Mouse (Mus musculus) kidney, adult 2 months (tissue): Measurements from ENCODE around the gene Myoc.
"Not testable (repeated sequence)": the region's sequence is repeated elsewhere in the genome, so short reads cannot be mapped to it uniquely, and the experiment has no call there.

ENCODE experiments used
- CTCF ChIP-seq: fragments of 200-500 bp; conservative IDR thresholded peaks from 2 replicates; pipeline ENCODE4 v1.5.1; 2011; ENCODE audit warnings: low read depth, mild to moderate bottlenecking, control low read depth, low read length, moderate library complexity, mixed read lengths; ENCODE audit not compliant: insufficient read depth, insufficient read length
- POLR2A ChIP-seq: fragments of 200-500 bp; IDR thresholded peaks from one replicate; pipeline ENCODE4 v1.6.1; 2011; ENCODE audit warnings: low read depth, low read length, control low read depth

DNA sequence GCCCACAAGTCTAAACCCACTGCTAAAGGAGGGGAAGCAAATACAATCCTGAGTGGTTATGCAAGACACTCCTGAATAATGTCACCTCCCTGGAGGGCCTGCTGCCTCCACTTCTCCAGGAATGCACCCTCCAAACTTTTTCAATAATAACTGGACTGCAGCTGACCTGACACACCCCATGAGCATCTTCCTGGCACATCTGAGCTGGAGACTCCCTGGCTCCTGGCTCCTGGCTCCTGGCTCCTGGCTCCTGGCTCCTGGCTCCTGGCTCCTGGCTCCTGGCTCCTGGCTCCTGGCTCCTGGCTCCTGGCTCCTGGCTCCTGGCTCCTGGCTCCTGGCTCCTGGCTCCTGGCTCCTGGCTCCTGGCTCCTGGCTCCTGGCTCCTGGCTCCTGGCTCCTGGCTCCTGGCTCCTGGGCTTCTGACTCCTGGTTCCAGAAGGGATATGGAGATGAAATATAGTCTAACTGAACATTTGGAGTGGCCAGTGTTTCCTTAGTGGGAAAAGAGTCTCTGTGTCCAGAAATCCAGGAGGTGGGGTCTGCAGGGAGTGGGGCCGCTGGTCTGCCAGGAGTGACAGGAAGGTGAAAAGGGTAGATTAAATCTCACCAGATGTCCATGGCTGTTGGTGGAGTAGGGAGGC lies 3.5 kb upstream of the Myoc start:
- not testable (repeated sequence) for TF ChIP-seq POLR2A, CTCF
